Mouse (Mus musculus) spleen, postnatal 4 days (tissue): ENCODE results near the gene Rcsd1.
"Not testable (repeated sequence)": the region's sequence is repeated elsewhere in the genome, so short reads cannot be mapped to it uniquely, and the experiment has no call there.

Source experiments
- DNase-seq, 2 experiments: peaks; one replicate each; pipeline ENCODE4 v3.0.0; 2022; ENCODE audit warnings: low spot score in 2 of 2

Gene Rcsd1

DNA sequence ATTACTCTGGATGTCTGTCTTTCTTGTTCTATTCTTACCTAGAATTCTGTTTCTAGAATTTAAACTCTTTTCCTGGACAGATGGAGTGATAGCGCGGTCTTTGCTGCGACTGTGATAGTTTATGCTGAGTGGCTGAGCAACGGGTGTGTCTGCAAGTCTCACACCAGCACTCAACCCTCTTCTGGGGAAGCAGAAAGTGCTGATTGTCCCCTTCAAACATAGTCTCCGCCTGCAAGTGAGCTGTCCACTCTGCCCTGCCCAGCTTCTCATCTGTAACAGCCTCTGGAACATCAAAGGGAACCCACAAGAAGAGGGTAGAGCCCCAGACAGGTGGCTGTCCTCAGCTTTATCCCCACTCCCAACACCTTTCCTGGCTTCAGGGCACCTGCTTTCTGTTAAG is 19.7 kb downstream of the Rcsd1 start:
- no peak for DNase-seq

DNA sequence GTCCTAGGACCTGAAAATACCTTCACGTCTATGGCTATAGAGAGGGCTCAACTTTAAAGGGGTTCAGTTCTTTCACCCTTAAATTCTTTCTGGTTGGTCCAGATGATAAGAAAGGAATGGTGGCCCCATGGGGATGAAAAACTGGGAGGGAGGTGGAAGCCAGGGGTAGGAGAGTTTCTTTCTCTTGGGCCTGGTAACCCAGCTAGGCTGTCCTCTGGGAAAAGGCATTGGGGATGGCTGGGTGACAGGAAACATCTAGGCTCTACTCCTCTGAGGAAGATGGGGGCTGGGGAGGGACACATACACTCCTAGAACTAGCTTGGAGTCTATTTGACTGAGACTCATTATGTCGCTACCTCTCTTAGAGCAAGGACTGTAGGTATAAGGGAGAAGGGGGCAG is 21.7 kb downstream of the Rcsd1 start:
- no peak for DNase-seq

DNA sequence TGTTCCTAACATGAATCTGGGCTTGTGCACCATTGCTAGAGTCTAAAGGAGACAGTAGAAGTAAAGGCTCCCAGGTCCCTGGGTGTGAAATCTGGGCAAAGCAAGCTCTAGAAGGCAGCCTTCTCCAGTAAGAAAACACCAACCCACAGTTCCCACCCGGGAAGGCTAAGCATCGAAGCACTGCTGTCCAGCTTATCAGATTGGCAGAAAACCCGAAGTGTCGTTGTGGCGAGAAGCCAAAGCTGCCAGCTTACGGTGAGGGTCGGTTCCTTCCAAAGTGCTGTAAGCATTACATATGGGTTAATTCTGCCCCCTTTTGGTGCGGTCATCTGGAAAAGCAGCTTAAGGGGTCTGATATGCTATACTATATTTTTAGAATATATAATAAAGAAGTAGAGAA is 22.6 kb downstream of the Rcsd1 start:
- no peak for DNase-seq

DNA sequence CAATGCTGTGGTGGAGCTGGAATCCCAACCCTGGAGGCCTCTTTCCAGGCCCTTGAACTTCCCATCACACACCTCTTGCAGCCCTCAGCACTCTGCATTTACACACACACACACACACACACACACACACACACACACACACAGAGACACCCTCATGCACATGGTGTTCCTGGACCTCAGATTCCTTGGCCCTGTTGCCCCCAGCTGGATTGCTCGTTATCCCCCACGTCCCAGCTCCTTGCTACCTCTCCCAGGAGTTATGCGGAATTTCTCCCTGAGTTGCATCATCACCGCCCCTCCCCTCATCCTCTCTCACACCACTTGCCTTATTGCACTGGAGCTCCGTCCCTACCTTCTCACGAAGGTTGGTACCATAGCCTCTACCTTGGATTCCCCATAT is 23.2 kb downstream of the Rcsd1 start:
- no peak for DNase-seq

DNA sequence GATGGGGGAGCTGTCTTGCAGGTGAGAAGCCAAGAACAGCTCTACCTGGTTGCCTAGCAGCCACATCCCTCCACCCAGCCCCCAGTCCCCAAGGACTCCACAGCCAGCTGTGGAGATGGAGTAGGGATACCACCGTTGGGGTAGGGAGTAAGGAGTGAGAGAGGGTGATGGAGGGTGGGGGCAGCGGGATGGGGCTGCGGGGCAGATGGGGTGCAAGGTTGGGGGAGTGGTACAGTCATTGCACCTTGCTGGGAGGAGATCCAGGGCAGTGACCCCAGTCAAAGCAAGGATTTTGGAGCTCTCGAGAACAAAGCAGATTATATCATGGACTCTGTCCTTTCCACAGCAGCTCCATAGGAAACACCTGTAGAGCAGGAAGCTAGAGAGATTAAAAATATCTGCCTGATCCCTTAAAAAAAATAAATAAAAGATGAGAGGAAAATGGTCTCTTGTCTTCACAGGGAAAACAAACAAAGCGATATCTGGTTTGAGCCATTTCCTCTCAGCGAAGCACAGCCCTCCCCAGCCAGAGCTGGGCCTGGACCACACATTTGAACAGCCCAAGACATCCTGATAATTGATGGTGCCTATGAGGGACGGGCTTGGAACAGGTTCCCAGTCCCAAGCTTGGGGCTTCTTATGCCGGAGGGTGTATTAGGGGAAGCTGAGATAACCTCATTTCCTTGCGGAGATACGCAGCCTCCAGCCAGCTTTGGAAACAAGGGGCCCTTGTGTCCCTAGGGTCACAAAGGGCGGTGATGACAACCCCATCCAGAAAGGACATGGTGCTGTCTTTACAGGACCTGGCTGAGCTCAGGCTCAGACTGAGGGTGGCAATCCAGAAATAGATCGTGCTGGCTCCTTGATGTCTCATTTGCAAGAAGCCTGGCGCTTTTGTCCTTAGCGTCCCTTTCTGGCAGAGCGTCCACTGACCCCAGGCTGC is 25.0 kb downstream of the Rcsd1 start:
- no peak for DNase-seq

DNA sequence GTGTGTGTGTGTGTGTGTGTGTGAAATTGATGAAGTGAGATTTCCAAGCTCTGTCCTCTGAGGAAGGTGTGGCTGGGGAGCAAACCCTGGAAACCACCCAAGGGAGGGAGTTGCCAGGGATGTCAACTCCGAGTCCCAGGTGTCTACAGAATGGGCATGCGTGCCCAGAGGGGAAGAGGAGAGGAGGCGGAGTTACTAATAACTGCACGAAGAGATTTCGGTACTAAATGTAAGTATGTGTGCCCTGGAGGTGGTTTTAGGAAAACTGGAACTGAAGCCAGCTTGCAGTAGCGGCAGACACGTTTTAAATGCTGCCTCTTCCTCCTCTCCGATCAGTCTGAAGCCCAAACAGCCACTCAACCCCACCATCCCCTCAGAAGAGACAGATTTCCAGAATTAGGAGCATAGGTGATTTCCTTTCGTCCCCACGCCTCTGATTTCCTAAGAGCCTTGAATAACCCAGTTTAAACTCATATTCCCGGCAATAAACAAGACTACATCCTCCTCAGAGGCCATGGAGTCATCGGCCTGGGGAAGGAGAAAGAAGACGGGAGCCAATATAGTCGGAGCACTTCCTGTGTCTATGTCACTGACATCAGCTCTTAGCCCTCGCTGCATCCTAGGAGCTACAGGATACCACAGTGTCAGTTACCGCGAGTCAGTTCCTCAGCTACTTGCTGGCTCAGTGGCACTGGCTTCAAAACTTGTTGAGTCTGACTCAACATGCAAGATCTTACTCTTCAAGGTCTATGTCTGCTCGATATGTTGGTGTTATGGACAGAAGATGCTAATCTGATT is 27.3 kb downstream of the Rcsd1 start:
- DNase-seq, result no peak

DNA sequence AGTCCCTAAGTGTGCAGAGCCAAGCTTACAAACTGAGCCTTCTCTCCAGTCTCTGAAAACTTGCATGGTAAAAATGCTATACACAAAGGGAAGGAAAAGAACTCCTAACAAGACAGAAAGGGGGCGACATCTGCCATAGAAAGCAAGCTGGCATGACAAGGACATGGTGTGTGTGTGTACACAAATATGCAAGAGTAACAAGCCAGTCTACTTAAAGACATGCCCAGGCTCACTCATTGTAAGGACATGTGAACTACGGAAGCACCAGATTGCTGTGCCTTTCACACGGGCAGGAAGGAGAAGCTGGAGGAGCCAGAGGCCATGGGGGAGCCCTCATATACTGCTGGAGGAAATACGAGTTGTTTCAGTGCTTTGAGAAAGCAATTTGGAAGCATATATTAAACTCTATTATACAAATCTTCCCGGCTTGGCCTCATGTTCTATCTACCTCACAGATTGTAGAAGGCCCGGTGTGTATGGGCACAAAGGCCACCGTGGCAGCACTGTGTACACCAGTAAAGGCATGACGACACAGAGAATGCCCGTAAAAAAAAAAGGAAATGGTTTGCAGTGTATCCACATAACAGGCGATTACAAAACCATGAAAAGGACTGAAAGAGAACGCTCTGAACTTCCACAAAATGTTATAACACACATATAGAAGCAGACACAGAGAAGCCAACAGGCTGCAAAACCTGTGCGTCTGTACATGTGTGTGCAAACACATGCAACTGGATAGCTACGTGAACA is 28.3 kb downstream of the Rcsd1 start:
- DNase-seq, result no peak

DNA sequence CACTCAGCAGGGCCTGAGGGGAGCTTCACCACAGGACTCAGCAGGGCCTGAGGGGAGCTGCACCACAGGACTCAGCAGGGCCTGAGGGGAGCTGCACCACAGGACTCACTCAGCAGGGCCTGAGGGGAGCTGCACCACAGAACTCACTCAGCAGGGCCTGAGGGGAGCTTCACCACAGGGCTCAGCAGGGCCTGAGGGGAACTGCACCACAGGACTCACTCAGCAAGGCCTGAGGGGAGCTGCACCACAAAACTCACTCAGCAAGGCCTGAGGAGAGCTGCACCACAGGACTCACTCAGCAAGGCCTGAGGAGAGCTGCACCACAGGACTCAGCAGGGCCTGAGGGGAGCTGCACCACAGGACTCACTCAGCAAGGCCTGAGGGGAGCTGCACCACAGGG is 29.5 kb downstream of the Rcsd1 start:
- DNase-seq, result not testable (repeated sequence)

DNA sequence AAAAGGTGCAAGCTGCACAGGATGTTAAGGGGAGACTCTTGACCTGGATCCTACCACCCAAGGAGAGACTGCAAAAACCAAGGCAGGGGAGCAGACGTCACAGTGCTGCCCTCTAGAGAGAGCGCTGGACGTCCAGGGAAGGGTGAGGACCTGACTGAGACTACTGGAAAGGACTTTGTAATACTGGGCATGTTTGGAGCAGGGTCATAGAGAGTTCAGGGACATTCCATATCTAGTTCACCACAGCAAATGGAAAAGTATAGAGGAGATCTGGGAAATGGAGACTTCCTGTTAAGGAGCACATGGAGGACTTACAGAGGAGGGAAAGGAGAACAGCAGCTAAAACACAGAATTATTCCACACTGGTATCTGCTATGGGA is 29.9 kb downstream of the Rcsd1 start:
- no peak for DNase-seq

DNA sequence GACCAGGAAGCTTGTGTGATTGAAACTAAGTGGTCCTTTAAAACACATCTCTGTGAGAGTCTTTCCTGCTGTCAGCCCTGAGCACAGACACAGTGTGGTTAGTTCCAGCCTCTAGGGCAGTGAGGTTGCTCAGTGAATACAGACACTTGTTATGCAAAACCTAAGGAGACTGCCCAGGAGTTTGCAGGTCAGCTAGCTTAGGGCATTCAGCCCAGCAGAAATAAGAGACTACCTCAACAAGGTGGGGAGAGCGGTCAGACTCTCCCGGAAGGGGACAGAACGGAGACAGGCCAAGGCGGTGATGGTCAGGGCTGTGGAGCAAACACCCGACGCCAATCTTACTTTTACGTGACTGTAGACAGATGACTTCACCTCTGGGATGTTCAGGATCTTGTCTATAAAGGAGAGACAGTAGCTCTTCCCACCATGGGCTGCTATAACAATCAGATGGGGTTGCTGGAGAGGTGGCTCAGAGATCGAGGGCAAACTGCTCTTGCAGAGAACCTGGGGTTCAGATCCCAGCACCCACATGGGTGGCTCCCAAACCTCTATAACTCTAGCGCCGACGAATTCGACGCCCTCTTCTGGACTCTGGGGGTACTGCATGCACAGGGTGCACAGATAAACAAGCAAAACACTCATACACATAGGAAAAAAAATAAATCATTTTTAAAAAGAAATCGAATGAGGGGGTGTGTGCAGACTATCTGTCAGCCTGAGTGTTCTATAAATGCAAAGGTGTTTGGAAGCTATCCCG is 30.5 kb downstream of the Rcsd1 start:
- no peak for DNase-seq

DNA sequence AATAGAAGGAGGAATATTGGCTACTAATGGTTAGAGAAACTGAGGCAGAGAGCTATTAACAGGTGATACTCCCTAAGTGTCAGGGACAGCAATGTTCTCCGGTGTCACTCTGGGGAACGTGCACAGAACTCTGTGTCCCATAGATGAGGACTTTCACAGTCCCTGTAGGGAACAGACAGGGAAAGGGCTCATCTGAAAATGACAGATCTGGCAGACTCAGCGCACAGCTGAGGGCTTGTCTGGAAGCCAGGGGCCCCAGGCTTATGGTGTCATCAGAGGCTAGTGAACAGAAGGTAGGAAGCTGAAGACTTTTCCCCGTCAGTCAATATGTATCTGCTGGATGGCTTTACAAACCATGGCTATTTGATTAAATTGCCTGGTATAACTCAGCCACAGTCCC is 32.0 kb downstream of the Rcsd1 start:
- no peak for DNase-seq

DNA sequence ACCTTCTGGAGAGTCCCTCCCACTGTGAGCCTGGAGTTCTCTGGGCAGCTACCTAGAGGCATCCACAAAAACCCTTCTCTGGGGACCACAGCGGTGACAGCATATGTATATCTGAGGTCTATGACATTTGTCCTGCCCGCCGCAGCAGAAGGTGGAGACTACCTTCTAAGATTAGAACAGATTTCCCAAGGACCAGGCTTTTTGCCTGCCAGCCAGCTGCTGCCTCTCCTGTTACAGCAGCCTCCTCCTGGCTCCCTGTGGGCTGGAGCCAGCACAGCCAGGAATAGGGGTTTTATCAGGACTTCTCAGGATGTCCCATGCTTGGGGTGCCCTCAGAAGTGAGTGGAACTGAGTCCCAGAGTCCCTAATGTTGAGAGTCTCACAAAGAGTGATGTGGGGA is 32.6 kb downstream of the Rcsd1 start:
- no peak for DNase-seq

DNA sequence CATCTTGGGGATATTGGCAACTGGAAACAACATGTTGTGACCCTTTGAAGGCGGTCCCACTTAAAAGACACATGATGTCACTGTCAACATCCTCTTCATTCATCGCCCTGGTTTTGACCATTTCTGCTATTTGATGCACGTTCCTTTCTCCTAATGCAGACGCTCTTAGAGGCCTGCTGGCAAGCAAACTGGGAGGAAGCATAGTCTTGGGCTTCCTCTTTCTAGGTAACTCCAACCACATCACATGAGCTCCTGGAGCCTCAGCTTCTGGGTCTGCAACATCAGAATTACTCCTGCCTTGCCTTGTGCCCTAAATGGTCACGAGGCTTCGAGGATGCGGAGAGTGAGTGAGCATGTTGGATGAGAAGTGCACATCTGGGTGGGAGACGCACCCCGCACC is 34.4 kb downstream of the Rcsd1 start:
- DNase-seq, result no peak

DNA sequence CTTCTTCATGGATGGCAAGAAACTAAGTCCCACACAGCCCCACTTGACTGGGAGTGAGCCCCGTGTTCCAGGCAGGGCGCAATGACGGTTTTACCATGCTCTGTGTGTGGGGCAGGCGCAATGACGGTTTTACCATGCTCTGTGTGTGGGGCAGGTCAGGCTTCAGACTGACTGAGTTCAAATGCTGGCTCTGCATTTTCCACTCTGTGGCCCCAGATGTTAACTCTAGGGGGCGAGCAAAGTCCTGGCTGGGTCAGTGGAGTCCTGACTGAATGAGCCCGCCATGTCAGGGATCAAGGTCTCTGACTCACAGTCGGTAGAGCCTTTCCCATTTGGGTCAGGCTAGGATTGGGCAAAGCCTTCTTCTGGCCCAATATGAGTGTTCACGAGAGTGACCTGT is 37.2 kb downstream of the Rcsd1 start:
- DNase-seq, result no peak

DNA sequence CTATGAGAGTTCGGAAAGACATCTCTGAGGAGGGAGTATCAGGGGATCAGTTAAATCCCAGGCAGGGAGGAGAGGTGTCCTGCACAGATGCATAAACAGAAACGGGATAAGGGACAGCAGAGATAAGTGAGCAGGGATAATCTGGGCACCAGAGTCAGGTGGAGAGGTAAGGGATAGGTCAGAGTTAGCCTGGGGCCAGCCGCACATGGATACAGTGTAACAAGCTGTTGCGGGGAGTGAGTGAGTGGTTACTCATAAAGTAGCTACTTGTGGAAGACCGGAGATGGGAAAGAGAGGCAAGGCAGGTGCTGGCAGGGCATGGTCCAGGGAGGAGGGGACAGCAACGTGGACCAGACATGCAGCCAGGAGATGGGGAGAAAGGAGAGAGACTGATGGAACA is 39.5 kb downstream of the Rcsd1 start:
- DNase-seq, result no peak

DNA sequence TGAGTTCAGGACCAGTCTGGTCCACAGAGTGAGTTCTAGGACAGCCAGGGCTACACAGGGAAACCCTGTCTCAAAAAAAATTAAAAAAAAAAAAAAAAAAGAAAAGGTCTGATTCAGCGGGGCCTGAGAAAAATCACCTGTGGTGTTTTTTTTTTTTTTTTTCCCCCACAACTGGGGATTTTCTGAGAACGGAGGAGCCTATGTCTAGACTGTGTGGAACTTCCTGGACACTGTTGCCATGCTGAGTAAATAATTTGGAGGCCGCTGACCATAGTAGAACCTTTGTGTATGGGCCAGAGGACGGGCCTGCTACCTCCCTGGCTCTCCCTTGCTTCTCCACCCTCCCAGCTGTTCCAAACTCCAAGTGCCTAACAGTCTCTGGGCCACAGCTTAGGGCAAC is 40.7 kb downstream of the Rcsd1 start:
- no peak for DNase-seq

DNA sequence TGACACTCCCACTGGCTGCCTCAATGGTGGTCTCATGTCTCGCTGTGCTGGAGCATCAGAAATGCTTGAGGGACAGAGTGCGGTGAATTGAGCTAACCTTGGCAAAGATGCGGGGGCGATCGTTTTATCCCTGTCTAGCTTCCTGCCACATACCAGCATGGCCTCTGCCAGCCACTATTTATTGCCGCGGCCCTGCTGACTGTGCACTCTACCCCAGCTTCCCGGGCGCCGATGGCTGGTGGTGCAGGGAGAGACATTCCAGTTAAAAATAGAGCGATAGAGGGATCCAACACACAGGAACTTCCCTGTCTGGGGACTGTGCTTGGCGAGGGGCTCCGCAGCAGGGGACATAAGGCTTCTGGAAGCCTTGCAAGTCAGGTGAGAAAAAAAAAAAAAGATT is 42.2 kb downstream of the Rcsd1 start:
- DNase-seq, result no peak

DNA sequence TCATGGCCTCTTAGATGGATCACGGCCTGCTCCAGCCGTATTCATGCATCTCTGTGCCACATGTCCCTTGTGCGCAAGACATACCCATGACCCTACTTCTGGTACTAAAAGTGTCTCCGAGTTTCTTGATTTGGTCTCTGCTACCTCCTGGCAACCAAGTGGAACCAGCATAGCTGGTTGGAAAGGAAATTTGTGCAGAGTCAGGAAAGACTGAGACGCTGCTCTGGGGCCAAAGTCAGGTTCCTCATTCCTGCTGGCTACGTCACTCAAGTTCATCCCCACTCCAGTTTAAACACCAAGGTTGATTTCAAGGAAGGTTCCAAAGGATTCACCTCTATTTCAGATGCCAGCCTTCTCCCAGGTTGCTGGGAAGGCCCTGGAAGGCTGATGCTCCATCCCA is 42.6 kb downstream of the Rcsd1 start:
- DNase-seq, result no peak

DNA sequence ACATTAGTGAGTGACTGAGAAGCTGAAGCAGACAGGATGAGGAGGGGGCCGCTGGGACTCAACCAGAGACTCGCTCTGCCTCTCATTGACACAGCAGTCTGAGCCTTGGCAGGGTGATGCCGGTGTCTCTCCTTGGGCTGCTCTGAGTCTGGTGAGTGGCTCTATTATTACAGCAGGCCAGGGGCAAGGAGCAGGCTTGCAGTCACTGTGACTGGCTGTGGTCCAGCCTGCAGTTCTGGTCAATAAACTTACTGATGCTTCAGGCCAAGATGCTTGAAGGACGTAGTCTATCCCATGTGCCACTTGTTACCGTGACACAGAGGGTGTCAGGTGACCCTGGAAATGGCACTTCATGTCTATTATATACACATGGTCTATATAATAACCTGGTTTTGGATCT is 43.8 kb downstream of the Rcsd1 start:
- no peak for DNase-seq

DNA sequence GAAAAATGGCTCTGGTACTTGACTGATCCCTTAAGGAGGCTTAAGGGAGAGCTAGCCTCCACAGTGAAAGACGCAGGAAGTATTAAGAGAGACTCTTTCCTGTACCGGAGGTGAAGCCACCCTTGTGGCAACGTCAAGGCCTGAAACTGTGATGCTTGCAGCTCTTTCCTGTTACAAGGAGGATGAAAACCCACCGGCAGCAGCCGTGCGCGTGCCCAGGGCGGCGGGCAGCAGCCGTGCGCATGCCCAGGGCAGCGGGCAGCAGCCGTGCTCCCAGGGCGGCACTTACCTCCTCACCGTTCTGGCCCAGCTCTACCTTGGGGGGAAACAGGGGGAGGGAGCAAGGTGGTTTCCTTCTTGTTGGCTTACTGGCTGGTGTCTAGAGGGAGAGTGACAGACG is 46.3 kb downstream of the Rcsd1 start:
- DNase-seq, result no peak

DNA sequence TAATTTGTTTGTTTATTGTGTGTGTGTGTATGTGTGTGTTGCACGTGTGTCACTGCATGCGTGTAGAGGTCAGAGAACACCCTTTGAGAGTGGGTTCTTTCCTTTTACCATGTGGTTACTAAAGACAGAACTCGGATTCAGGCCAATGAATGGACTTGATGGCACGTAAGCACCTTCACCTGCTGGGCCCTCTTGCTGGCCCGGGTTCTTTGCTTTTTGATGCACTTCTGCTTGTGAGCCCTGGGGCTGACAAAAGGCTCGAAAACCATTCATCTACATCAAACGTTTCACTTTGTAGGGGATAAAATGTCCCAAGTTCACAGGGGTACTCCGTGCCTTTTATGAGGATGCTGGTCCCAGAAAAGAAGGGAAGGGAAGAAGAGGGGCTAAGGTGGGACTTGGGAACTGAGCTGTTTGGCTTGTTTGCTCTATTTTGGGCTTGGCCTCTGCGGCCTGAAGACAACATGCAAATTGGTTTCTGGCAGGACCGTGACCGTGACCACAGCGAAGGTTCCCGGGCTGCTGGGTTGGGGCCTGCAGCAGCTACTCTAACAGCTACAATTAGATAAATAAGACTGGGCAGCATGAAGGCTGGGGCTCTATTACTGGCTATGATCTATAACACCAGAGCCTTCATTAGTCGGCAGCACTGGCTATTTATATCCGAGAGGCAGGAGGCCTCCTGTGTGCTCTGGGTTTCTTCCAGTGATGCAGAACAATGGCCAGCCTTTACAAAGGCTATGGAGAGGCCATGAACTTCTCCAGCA is 46.9 kb downstream of the Rcsd1 start:
- no peak for DNase-seq
